Mouse (Mus musculus) cerebellum, postnatal 25 days (tissue): ENCODE measurements at regions not wholly inside any gene's neighbourhood (a gene's known extent, or its start where the extent isn't known, plus 50 kb on each side); places are given as distances from the start of the nearest gene placed in this dataset.

Experiments
- DNase-seq, 2 experiments: peaks; one replicate each; pipeline ENCODE4 v3.0.0; 2021; ENCODE audit warnings: mixed read lengths in 2 of 2

DNA sequence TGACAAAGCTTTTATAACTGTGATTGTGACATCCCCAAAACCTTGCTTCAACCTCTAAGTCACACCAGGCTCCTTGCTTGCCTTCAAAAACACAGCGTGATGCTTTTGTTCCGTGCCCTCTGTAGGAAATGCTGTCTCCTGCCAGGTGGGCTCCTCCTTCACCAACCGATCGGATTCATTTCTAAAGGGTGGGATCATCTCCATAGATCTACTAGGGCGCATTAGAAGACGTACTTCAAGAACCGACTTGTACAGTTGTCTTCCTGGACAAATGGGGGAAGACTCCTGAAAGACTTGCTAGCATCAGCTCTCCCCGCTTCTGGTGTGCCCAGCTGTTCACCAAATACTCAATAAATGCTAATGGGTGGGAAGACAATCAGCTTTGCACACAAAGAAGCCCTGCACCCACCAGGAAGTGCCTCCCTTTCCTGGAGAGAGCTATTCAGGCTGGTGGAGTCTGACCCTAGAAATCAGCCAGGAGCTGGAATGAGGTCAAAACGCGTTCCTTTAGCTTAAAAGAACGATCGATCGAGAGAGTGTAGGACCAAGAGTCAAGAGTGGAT lies 53.0 kb downstream of the Hoxa1 start:
- no peak for DNase-seq

DNA sequence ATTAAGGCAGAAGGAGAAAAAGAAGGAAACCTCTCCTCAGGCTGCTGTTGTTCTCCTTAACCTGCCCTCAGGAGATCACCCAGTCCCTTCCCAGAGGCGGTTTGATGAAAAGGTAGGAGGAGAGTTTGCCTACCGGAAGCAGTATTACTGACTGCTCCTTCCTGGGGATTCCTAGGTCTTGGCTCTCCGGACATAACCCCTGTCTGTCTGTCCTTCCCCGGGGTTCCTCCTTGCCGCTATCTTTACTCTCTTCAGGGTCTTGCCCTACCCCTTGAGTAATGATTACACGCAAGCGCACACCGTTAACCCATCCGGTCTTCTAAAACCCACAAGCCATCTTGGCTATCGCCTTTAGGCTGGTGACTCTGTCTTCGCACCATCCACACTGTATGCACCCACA lies 54.0 kb downstream of the Hoxa1 start:
- no peak for DNase-seq

DNA sequence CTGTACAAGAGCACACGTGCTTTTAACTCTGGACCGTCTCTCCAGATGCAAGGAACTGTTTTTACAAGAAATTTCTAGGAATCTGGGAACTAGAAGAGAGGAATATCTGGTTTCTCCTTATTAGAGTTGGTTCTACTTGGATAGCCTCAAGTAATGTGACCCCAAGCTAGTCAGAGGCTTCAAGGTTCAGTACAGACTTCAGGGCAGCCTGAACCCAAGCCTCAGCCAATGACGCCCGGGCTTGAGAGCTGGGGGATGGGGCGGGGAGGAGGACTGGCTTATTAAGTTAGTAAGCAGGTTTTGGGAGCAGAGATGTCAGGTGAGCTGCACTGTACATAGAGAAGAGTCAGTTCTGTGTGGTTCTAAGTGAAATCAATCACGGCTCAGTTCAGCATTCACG lies 54.5 kb downstream of the Hoxa1 start:
- DNase-seq, result no peak

DNA sequence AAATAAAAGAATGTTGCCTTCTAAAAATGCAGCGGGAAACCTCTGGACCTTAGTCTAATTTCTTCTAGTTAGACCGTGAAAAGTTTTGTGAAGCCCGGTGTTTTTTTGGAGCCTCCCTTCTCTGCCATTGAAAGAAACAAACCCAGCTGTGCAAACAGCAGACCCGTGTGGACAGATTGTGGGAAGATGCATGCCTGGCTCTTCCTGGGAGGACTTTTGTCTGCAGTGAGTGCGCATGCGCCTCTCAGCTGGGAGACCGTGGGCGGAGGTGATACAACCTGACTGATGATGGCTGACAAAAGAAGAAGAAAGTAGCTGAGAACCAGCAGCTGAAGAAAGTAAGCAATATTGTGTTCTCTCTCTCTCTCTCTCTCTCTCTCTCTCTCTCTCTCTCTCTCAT lies 55.4 kb downstream of the Hoxa1 start:
- no peak for DNase-seq

DNA sequence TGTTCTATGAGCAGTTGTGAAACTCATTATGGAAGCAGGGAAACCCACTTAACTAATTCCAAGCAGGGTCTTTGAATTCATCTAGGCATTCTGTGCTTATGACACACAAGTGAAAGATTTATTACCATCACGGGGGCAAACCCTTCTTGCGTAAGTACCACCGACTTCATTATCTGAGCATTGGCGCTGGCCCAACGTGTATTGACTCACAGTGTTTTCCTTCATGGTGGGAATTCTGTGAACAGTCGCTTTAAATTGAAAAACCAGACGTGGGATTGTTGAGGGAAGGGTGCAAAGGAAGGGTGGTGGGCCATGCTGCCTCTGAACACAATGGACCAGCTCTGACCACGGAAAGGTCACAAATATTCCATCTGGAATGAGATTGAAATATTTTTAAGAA lies 55.9 kb downstream of the Hoxa1 start:
- no peak for DNase-seq

DNA sequence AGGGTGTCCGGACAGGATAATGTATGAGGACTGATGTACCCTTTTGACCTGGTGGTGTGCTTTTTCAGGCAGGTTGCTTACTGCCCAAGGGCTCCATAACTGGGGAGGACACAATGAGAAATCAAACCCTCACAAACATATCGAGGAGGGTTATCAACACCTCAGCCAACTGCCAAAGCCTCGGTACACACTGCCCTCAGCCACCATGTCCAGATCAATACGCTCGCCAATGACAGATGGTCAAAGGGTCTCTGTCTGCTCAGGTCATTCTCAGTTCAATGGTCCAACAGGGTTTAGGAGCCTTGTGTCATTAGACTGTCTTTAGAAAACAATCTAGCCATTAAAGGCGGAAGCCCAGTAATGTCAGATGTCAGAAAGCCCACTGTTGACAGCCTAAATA lies 56.9 kb downstream of the Hoxa1 start:
- no peak for DNase-seq

DNA sequence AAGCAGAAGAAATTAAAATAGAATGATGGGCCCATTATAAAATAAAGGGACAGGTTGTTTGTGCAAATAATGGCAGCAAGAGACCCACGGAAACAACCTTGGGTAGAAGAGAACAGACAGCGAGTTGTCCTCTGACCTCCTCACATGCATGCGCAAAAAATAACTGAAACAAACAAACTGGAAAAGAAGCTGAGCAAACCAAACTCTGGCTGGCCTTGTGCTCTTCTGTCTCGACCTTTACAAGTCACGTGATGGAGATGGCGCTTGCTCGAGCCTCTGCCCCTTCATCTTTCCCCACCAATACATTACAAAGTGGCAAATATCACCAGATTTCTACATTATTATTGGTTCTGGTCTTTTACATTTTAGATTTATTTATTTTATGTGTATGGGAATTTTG lies 59.3 kb downstream of the Hoxa1 start:
- no peak for DNase-seq

DNA sequence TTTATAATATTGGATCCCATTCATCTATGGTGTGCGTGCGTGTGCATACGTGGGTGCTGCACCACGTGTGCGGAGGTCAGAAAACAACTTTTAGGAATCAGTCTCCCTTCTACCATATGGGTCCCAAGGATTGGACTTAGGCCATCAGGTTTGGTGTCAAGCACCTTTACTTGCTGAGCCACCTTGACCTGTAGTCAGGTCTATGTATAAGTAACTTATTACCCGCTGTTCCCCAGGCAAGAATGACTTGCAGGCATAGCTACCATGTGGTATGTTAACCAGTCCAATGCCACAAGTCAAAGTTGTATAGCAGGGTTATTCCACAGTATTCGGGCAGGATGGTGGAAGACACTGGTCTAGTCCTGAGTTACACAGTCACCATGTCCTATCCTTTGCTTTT lies 62.5 kb downstream of the Hoxa1 start:
- no peak for DNase-seq

DNA sequence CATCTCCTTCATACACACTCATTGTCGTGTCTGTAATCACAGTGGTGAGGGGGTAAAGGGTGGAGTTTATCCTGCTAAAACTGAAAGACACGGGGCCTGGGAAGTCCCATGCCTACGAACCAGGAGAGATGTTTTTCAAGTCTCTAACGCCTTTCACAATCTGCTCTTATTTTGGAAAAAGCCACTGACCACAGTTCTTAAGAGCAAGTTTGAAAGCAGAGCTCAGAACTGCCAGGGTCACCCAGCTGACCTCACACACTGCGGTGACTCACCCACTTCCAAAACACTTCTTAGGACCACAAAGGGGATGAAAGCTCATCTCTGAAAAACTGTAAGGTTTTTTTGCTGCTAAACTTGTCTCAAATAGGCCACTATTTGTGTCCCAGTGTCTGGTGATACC lies 66.7 kb downstream of the Hoxa1 start:
- DNase-seq, result no peak

DNA sequence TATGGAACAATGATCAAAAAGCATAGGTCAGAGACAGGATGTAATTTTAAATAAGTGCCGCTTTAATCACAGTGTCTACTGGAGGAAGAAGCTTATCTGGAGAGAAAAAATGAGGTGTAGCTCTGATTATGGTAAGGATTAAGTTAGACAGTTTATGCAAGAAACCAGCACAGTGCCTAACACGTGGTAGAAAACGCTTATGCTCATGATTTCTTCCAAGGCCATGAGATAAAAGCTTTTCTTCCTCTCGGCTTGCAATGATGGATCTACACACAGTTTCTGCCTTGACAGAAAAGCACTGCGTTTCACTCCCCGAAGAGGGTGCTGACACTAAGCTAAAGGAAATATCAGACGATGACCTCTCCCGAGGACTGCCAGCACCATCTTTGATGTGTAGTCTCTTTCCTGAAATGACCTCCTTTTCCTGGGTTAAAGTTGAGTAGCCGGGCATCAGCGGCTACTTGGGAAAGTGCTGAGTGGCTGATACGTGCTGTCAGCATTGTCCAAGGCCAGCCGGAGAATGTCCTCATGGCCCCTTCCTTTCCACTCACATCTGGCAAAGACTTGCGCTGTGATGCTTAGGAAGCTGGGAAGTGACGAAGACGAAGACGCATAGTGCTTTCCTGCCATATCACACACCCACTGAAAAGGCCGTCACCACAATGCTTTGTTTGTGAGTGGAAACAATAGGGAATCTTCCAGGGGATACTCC lies 72.0 kb downstream of the Hoxa1 start:
- no peak for DNase-seq

DNA sequence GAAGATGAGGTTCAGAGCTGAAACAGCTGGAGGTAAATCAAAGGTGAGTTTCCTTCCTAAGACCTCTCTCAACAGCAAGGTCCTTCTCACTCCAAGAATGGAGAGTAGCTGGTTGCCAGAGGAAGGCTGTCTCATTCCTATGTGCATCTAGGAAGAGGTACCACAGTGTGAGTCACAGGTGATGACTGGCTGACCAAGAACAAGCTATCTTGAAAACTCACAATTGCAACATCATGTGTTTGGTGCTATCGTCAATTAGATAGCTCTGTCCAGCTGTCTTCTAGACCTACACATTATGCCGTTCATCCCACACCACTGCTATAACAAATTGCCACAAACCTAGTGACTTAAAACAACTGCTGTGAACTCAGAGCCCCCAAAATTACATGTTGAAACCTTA lies 72.3 kb upstream of the Skap2 start:
- DNase-seq, result no peak

DNA sequence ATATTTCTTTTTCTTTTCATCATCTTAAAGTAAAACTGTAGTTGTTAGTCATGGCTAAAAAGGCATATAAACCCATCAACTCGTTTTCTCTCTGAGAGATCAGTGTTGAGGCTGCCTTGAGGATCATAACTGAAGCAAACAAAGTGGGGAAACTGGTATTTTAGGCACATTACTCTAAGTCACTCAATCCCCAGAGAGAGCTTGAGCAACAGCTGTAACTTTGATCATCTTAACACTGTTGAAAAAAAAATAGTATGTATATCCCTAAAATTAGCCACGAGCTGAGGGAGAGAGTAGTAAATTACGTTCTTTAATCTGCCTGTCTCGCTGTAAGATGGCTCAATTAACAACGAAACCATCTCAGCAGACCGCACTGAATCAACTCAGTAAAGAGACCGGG lies 67.2 kb upstream of the Skap2 start:
- DNase-seq, result no peak

DNA sequence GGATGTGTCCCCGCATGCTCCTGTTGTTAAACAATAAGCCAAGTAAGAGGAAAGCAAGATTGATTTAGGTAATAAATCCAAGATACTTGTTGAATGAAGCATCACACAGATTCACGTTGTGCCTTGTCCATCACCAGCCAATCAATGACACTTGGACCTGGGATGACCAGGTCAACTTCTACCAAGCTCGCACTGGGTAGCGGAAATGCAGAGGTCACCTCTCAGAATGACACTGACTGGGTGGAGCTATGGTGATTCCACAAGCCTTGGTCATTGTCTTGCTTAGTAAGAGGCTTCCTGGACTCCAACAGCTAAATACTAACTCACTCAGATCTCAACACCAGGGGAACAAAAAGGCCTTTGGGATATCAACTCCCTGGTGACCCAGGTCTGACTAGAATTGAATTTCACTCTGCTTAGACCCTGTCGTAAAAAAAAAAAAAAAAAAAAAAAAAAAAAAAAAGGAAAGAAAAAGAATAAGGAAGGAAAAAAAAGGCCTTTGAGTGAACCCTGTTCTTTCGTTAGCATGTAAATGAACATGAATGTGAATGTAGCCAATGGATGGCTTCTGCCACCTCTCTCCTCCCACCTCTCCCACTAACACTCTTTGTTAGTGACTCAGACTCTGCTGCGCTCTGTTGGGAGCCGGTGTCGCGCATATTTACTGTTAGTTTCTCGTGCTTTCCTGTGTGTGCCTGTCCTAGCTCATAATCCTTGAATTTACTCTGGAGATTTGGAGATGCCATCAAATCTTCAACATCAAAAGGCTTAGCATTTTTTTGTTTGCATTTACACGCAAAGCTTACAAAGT lies 66.4 kb upstream of the Skap2 start:
- DNase-seq, result no peak

DNA sequence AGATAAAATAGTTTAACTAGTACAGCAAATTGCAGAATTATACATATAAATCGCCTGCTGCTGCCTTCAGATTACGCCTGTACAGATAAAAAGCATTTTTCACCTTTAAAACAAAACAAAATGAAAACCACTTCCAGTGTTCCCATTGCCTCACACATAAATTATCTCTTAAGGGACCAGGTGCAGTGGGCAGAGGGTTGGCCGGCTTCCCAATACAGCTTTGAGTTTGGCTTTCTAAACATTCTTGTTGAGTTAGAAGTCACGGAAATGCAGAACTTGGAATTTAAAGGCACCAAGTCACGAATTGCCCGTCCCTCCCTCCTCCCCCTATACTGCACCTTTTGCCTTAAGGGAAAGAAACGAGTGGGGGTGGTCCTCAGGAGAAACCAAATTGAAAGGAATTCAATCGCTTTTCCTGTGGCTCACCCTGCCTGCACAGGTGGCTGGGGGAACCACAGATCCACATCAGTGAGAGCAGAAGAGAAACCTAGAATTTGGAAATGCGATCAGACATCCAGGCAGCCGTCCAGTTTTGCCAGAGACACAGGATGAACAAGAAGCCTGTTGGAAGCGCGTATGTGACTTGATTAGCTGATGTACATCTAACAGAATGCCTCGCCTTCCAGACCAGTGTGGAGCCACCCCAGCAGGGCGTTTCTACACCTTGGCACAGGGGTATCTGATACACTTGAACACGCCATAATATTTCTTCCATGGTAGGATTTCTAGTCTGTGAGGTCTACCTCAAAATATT lies 64.0 kb upstream of the Skap2 start:
- DNase-seq, result peak; percentile 9 to 18

DNA sequence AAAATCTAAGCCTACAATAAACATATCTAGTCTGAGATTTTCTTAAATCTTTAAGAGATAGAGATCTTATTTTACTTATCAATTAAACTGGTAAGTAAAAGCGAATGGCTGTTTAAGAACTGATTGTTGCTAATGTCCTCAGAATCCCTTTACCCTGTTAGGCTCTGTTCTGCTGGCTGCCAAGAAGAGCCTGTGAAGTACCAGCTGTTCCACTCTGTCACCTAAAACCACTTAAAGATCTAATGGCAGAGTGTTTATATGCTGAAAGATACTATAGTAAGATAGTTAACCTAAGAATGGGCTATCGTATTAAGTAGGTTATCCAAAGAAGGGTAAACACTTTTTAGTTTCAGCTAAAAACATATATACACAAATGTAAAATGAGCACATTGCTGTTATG lies 62.6 kb upstream of the Skap2 start:
- DNase-seq, result no peak

DNA sequence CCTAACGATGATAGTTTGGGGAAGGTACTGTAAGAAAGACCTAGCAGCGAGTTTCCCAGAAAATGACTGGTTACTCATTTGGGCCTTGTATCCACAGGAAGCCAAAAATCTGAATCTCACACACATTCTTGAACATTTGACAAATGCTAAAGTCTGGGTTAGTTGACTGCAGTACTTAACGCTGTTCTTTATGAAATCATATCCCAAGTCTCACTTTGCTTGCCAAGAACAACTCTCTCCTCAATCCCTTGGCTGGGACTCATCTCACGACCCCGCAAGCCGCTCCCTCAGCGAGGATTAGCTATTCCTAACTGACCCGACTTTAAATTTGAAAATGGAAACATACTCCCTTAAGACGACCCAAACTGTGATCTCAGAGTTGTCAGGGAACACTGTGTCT lies 54.8 kb upstream of the Skap2 start:
- DNase-seq, result no peak

DNA sequence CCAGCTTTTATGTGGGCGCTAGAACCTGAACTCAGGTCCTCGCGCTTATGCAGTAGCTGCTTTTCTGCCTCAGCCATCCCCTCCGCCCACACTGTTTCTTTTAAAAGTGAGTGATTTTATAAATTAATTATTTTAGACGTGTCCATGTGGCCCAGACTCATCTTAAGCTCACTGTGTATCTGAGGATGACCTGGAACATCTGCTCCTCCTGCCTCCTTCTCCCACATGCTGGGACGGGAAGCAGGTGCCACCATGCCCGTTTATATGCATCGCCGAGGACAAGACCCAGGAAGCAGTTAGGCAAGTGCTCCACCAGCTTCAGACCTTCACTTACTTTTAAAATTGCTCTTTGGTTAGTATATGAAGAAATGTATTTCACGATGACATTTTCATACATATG lies 53.3 kb upstream of the Skap2 start:
- no peak for DNase-seq

DNA sequence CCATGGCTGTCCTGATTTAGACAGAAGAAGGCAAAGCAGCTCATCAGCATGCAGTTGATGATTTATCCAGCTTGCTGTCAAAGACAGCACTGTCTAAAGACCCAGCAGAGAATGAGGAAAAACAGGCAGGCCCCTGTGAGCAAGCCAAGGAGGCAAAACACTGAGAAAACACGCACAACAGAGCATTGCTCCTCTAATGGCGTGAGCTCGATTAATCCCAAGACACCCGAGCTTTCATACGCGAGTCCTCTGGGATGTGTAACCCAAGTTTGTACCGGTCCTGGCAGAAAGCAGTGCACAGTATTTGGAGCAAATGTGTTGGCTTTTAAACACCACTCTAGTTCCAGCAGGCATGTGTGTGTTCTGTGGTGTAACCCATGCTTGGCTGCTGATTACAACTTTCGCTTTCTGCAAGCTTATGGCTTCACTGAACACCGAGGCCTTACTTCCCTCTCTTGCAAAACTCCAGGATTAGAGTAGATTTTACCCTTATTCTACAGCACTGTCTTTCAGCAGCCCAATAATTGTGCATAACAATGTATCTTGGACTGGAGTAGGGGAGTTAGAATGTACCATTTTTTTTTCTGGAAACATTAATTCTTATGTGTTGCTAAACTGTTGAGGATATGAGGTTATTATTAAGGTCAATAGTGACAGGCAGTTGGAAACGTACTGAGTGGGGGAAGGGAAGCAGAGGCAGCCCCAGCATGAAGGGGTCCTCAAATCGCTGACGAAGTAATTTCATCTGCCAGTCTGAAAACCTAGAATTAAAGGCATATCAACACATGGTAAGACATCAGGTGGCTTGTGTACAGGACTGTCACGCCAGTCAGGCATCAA lies 52.0 kb upstream of the Skap2 start:
- peak; percentile 10 to 15 for DNase-seq
